Mouse (Mus musculus): ENCODE measurements at regions not wholly inside any gene's neighbourhood (a gene's known extent, or its start where the extent isn't known, plus 50 kb on each side); places are given as distances from the start of the nearest gene placed in this dataset.
"Not testable (repeated sequence)": the region's sequence is repeated elsewhere in the genome, so short reads cannot be mapped to it uniquely, and the experiment has no call there.

- DNase-seq (ENCODE audit: low spot score in 2 of 2) = peak in 1 of 2 experiments; percentile 24
Observed at GRCm38 (mm10) chr7:111969198-111969887, 54.0 kb upstream of the Usp47 start.

- no peak for DNase-seq (ENCODE audit: low spot score in 2 of 2)
Observed at GRCm38 (mm10) chr7:111968261-111968660, 55.0 kb upstream of the Usp47 start.

- no peak for DNase-seq (ENCODE audit: low spot score in 2 of 2)
Observed at GRCm38 (mm10) chr7:111966716-111967115, 56.6 kb upstream of the Usp47 start.

- DNase-seq (ENCODE audit: low spot score in 2 of 2) = no peak
Observed at GRCm38 (mm10) chr7:111963969-111964368, 59.3 kb upstream of the Usp47 start.

- DNase-seq (ENCODE audit: low spot score in 2 of 2) = no peak
Observed at GRCm38 (mm10) chr7:111959977-111960376, 63.3 kb upstream of the Usp47 start.

- no peak for DNase-seq (ENCODE audit: low spot score in 2 of 2)
Observed at GRCm38 (mm10) chr7:111956671-111957070, 66.6 kb upstream of the Usp47 start.

GRCm38 (mm10) chr7:111939631-111940030 is 83.7 kb upstream of the Usp47 start:
- DNase-seq (ENCODE audit: low spot score in 2 of 2) = no peak

GRCm38 (mm10) chr7:111937547-111937946 is 85.8 kb upstream of the Usp47 start:
- DNase-seq (ENCODE audit: low spot score in 2 of 2) = no peak

GRCm38 (mm10) chr7:111937102-111937501 is 86.2 kb upstream of the Usp47 start:
- DNase-seq (ENCODE audit: low spot score in 2 of 2) = no peak

- no peak for DNase-seq (ENCODE audit: low spot score in 2 of 2)
Observed at GRCm38 (mm10) chr7:111932725-111933124, 90.6 kb upstream of the Usp47 start.

- no peak for DNase-seq (ENCODE audit: low spot score in 2 of 2)
Observed at GRCm38 (mm10) chr7:111919961-111920360, 103.3 kb upstream of the Usp47 start.

GRCm38 (mm10) chr7:111903741-111904231 is 119.5 kb upstream of the Usp47 start:
- DNase-seq (ENCODE audit: low spot score in 2 of 2) = no peak

GRCm38 (mm10) chr7:111897016-111897415 is 117.2 kb upstream of the Galnt18 start:
- no peak for DNase-seq (ENCODE audit: low spot score in 2 of 2)

GRCm38 (mm10) chr7:111896255-111896654 is 116.5 kb upstream of the Galnt18 start:
- DNase-seq (ENCODE audit: low spot score in 2 of 2) = no peak

GRCm38 (mm10) chr7:111882991-111883390 is 103.2 kb upstream of the Galnt18 start:
- DNase-seq (ENCODE audit: low spot score in 2 of 2) = no peak

- DNase-seq (ENCODE audit: low spot score in 2 of 2) = no peak
Observed at GRCm38 (mm10) chr7:111880067-111880675, 100.4 kb upstream of the Galnt18 start.

- DNase-seq (ENCODE audit: low spot score in 2 of 2) = no peak
Observed at GRCm38 (mm10) chr7:111877591-111877990, 97.8 kb upstream of the Galnt18 start.

- DNase-seq (ENCODE audit: low spot score in 2 of 2) = no peak
Observed at GRCm38 (mm10) chr7:111875949-111876348, 96.2 kb upstream of the Galnt18 start.

- no peak for DNase-seq (ENCODE audit: low spot score in 2 of 2)
Observed at GRCm38 (mm10) chr7:111869337-111869736, 89.6 kb upstream of the Galnt18 start.

GRCm38 (mm10) chr7:111863035-111863434 is 83.3 kb upstream of the Galnt18 start:
- no peak for DNase-seq (ENCODE audit: low spot score in 2 of 2)

- DNase-seq (ENCODE audit: low spot score in 2 of 2) = not testable (repeated sequence)
Observed at GRCm38 (mm10) chr7:111858291-111858690, 78.5 kb upstream of the Galnt18 start.

GRCm38 (mm10) chr7:111856977-111857376 is 77.2 kb upstream of the Galnt18 start:
- DNase-seq (ENCODE audit: low spot score in 2 of 2) = no peak

GRCm38 (mm10) chr7:111855309-111855708 is 75.5 kb upstream of the Galnt18 start:
- no peak for DNase-seq (ENCODE audit: low spot score in 2 of 2)

Measured in spleen, postnatal 14 days (tissue).